Mouse (Mus musculus): Measurements from ENCODE around the gene Zfp263.
A peak's percentile ranks its signal among the peaks of the same experiment; 100 is the strongest.

Zfp263 gene

GRCm38 (mm10) chr16:3743503-3744185, at the start of gene Zfp263:
TSS of gene Zfp263 (plus strand) at chr16:3744093.
- DNase-seq (ENCODE audit: low read depth, low spot score), result peak; percentile 99

DNA sequence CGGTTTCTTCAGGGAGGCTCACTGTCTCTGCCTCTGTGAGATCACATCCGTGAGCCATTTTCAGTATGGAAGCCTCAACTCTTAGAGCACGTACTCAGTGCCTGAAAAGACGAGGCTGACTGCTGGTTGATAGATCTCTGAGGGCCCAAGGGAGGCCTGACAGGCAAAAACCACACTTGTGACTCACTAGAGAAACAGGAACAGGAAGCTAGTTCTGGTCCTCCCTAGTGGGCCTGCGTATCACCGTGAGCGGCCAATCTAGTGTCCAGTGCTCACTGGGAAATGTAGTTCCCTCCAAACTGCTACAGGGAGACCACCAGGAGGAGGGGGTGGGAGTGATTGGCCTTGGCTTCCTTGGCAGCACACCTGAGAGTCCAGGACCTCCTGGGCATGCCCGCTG, 44.6 kb upstream of the Zfp263 start:
- peak; percentile 15 for DNase-seq (ENCODE audit: low read depth, low spot score)

GRCm38 (mm10) chr16:3700893-3701292, 43.0 kb upstream of the Zfp263 start:
- DNase-seq (ENCODE audit: low read depth, low spot score), result no peak

GRCm38 (mm10) chr16:3706680-3707079, 37.2 kb upstream of the Zfp263 start:
- no peak for DNase-seq (ENCODE audit: low read depth, low spot score)

- no peak for DNase-seq (ENCODE audit: low read depth, low spot score)
These were observed 29.2 kb upstream of the Zfp263 start for GRCm38 (mm10) chr16:3714731-3715130.

- DNase-seq (ENCODE audit: low read depth, low spot score), result no peak
These were observed 25.9 kb upstream of the Zfp263 start, which contains the start of gene Mefv for GRCm38 (mm10) chr16:3717980-3718379. TSS of gene Mefv (minus strand) at chr16:3718097.

GRCm38 (mm10) chr16:3723231-3723630, 20.7 kb upstream of the Zfp263 start:
- no peak for DNase-seq (ENCODE audit: low read depth, low spot score)

DNA sequence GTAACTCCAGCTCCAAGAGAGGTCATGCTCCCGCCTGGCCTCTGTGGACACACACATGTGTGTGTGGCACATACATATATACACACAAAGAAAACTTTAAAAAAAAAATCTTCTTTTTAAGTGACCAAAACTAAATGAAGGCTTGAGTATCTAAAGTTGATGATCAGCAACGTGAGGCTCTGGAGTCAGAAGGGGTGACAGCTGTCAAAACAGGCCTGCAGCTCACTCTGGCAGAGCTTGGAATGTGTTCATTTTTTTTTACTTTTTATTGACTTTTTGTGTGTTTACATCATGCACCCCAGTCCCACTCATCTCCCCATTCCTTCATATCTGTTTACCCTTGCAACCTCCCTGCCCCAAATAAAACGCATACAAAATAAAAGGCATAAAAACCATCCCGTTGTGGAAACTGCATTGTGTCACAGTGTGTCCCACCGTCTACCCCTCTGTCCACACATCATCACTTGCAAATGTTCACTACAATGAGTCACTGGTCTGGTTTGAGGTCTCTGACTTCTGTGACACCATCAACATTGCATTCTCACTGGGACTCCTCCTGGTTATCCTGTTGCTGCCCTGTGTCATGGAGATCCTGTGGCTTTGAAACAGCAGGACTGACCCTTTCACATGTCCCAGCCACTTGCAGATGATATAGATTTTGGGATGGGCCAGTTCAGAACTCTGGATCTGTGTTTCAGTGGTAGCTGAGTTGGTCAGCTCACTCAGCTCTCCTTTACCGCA, 15.7 kb upstream of the Zfp263 start:
- no peak for DNase-seq (ENCODE audit: low read depth, low spot score)

DNA sequence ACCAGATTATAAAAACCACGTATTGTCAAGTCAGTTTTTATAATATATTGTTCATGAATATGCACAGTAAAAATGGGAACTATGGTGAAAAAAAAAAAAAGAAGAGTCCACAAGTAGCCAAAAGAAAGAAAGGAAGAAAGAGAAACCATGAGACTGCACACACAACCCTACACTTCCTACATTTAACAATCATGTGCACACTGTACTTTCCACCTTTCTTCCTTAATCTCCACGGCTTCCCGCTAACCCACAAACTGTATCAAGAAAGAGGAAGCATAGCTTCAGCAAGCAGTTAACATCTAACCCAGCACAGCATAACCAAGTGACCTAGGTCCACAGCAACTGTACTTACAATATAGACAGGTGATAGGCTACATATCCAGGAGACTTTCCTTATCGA, 11.3 kb upstream of the Zfp263 start:
- DNase-seq (ENCODE audit: low read depth, low spot score), result no peak

GRCm38 (mm10) chr16:3733198-3733732, 10.6 kb upstream of the Zfp263 start:
- no peak for DNase-seq (ENCODE audit: low read depth, low spot score)

DNA sequence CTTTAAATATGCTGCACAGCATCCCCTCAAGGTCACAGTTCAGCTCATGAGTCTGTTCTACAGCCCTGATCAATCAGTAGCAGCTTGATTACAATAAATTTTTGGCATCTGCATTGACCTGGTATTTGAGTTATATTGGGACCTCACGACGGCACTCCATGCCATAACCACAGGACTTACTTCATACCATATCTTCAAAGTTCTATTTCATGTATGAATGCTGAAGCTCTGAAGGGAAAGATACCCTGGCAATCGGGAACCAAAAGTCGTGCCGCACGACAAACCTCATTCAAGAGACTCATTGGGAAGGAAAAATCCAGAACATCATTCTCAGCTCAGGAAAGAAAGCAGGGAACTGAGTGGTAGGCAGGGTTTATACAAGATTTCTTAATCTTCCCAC, 1.4 kb upstream of the Zfp263 start:
- DNase-seq (ENCODE audit: low read depth, low spot score), result no peak

DNA sequence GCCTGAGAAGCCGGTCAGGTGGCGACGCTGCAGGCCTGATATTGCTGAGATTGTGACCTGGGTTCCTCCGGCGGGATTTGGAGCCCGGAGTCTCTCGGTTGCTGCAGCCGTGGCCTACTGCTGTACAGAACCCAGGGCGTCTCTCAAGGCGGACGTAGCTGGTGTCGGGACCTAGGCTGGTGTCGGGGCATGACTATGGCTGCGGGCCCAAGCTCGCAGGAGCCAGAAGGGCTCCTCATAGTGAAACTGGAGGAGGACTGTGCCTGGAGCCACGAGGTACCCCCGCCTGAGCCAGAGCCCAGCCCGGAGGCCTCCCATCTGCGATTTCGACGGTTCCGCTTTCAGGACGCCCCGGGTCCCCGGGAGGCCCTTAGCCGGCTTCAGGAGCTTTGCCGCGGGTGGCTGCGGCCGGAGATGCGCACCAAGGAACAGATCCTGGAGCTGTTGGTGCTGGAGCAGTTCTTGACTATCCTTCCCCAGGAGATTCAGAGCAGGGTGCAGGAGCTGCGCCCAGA, 350 bp downstream of the Zfp263 start:
- no peak for DNase-seq (ENCODE audit: low read depth, low spot score)

DNA sequence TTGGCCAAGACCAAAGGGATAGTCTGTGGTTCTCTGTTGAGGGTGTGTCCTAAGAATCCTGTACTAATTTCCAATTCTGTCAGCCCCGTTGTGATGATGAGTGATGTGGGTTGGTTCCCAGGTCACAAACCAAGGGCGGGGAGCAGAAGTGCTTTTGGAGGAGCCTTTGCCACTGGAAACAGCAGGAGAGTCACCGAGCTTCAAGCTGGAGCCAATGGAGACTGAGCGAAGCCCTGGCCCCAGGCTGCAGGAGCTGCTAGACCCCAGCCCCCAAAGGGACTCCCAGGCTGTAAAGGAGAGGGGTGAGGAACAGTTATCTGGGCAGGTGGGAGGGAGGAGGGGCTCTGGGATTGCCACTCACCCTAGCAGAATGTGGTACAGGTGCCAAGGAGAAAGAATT, 1.8 kb downstream of the Zfp263 start:
- peak; percentile 49 for DNase-seq (ENCODE audit: low read depth, low spot score)

DNA sequence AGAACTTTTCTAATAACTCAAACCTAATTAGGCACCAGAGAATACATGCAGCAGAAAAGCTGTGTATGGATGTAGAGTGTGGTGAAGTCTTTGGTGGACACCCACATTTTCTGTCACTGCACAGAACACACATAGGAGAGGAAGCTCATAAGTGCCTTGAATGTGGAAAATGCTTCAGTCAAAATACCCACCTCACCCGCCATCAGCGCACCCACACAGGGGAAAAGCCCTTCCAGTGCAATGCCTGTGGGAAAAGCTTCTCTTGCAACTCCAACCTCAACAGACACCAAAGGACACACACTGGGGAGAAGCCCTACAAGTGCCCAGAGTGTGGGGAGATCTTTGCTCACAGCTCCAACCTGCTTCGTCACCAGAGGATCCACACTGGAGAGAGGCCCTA, 5.1 kb downstream of the Zfp263 start:
- no peak for DNase-seq (ENCODE audit: low read depth, low spot score)

GRCm38 (mm10) chr16:3771603-3772002, 27.7 kb downstream of the Zfp263 start:
- DNase-seq (ENCODE audit: low read depth, low spot score), result no peak

- DNase-seq (ENCODE audit: low read depth, low spot score), result no peak
These were observed 32.5 kb downstream of the Zfp263 start for GRCm38 (mm10) chr16:3776365-3776764.

- peak; percentile 87 for DNase-seq (ENCODE audit: low read depth, low spot score)
These were observed 34.1 kb downstream of the Zfp263 start for GRCm38 (mm10) chr16:3777986-3778385.

GRCm38 (mm10) chr16:3781237-3781636, 37.3 kb downstream of the Zfp263 start:
- no peak for DNase-seq (ENCODE audit: low read depth, low spot score)

- DNase-seq (ENCODE audit: low read depth, low spot score), result no peak
These were observed 44.5 kb downstream of the Zfp263 start for GRCm38 (mm10) chr16:3788394-3788793.

Measured in ZHBTc4 (cell line).